Mouse (Mus musculus) heart, embryonic 14.5 days (tissue): ENCODE measurements around the gene Tifab. TPM values are rescaled to one million over a fixed set of nuclear protein-coding genes. Genes with fewer than 3 reads are reported as not detected.
"Not testable (repeated sequence)": the region's sequence is repeated elsewhere in the genome, so short reads cannot be mapped to it uniquely, and the experiment has no call there.

Experiments used
- ATAC-seq: fragments of 200-750 bp; cut with Nextera tagmentation; 2 replicates; pipeline ENCODE4 v1.8.0; 2017; ENCODE audit warnings: low read depth, moderate TSS enrichment; ENCODE audit not compliant: insufficient number of reproducible peaks, insufficient read depth, low FRiP score
- H3K27ac ChIP-seq, 2 experiments: fragments of 200-500 bp in 1 of 2; fragments of 300-500 bp in 1 of 2; sonication (generic) in 1 of 2; replicated peaks in 1 of 2; 2 replicates each; pipeline ENCODE4 v1.5.1; 2012 to 2014; ENCODE audit warnings: low read depth in 2 of 2, low read length in 2 of 2, control low read depth in 1 of 2, mild to moderate bottlenecking in 1 of 2, mixed read lengths in 1 of 2; ENCODE audit not compliant: control insufficient read depth in 1 of 2, insufficient read depth in 1 of 2
- H3K27me3 ChIP-seq: fragments of 300-500 bp; sonication (generic); 2 replicates; pipeline ENCODE4 v1.6.1; 2014; ENCODE audit warnings: mild to moderate bottlenecking, low read length, control low read depth; ENCODE audit not compliant: control insufficient read depth, insufficient read depth
- H3K36me3 ChIP-seq: fragments of 300-500 bp; sonication (generic); 2 replicates; pipeline ENCODE4 v1.6.1; 2014; ENCODE audit warnings: mild to moderate bottlenecking, control low read depth, low read length, mixed read lengths; ENCODE audit not compliant: control insufficient read depth, insufficient read depth
- H3K4me1 ChIP-seq, 2 experiments: fragments of 200-500 bp in 1 of 2; fragments of 300-500 bp in 1 of 2; sonication (generic) in 1 of 2; 2 replicates each; pipeline ENCODE4 v1.6.1; 2012 to 2014; ENCODE audit warnings: low read length in 2 of 2, control low read depth in 1 of 2, mixed read lengths in 1 of 2; ENCODE audit not compliant: control insufficient read depth in 2 of 2, insufficient read depth in 2 of 2
- H3K4me2 ChIP-seq: fragments of 300-500 bp; sonication (generic); 2 replicates; pipeline ENCODE4 v1.6.1; 2014; ENCODE audit warnings: mild to moderate bottlenecking, low read length
- H3K4me3 ChIP-seq, 2 experiments: fragments of 200-500 bp in 1 of 2; fragments of 300-500 bp in 1 of 2; sonication (generic) in 1 of 2; 2 replicates each; pipeline ENCODE4 v1.5.1; 2012 to 2014; ENCODE audit warnings: low read length in 2 of 2, mild to moderate bottlenecking in 2 of 2, control low read depth in 1 of 2, low read depth in 1 of 2, moderate library complexity in 1 of 2; ENCODE audit not compliant: control insufficient read depth in 1 of 2, insufficient read depth in 1 of 2
- H3K9ac ChIP-seq: fragments of 300-500 bp; sonication (generic); 2 replicates; pipeline ENCODE4 v1.6.1; 2014; ENCODE audit warnings: mild to moderate bottlenecking, low read length
- H3K9me3 ChIP-seq: fragments of 300-500 bp; sonication (generic); 2 replicates; pipeline ENCODE4 v1.6.1; 2016; ENCODE audit warnings: low read length, control low read depth; ENCODE audit not compliant: control insufficient read depth
- WGBS: fragments of 180-500 bp; shearing (Covaris S2); extraction: QIAGEN DNeasy Blood & Tissue Kit; methylation state at CpG from one replicate; pipeline ENCODE4 v1.1.7; 2014; 5-methylcytosine and 5-hydroxymethylcytosine counted together
- polyA plus RNA-seq: library from polyadenylated mRNA; unstranded; fragments of >200 nt; fragmentation: Nextera tagmentation; extraction: Ambion mirVana; gene quantifications from 2 replicates; pipeline ENCODE4 v1.2.1, GENCODE M21; 2014

Gene Tifab
- polyA plus RNA-seq, 1 experiment from 2014 or later, result 0.28 TPM

DNA sequence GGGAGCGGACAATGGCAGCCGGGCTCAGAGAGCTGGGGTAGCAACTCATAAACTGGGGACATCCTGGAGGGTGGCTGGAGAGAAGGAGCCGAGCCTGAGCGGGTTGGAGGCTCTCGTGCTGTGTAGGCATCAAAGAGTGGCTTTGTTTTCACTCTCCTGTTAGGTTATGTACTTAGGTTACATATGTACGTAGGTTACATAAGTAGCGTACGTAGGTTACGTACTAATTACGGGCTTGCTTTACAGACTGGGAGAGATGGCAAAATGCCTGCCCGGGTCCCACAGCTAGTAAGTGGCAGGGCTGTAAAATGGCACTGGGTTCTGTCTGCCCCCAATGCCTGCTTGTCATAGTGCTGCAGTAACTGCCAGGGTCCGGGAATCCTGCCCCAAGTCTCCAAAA is 18.3 kb upstream of the Tifab start:
- H3K9ac ChIP-seq, result no peak overlapping the region
- H3K4me2 ChIP-seq, result no peak overlapping the region
- no peak overlapping the region for H3K27ac ChIP-seq
- no peaks in the 10 kb centered on the region for H3K4me1 ChIP-seq
- 75% methylated on average over 12 of the region's 12 CpGs for WGBS
- no peak for ATAC-seq
- H3K27me3 ChIP-seq, result peaks cover 11% of the 10 kb centered on the region; the same call in 1 of the 2 replicates
- H3K36me3 ChIP-seq, result no peaks in the 10 kb centered on the region
- H3K4me3 ChIP-seq, result no peak overlapping the region
- H3K9me3 ChIP-seq, result no peaks in the 10 kb centered on the region

GRCm38 (mm10) chr13:56195824-56196223 is 17.1 kb upstream of the Tifab start:
- H3K4me2 ChIP-seq, H3K9me3 ChIP-seq, H3K36me3 ChIP-seq, H3K4me3 ChIP-seq, H3K4me1 ChIP-seq, H3K27ac ChIP-seq, H3K9ac ChIP-seq, ATAC-seq: not testable (repeated sequence)
- peaks cover 11% of the 10 kb centered on the region; the same call in 1 of the 2 replicates for H3K27me3 ChIP-seq
- WGBS, result 70% methylated on average over 10 of the region's 11 CpGs

- WGBS, result 89% methylated on average over 11 of the region's 11 CpGs
- H3K36me3 ChIP-seq, H3K27me3 ChIP-seq, H3K4me1 ChIP-seq, H3K4me3 ChIP-seq, ATAC-seq, H3K27ac ChIP-seq, H3K4me2 ChIP-seq, H3K9me3 ChIP-seq, H3K9ac ChIP-seq: not testable (repeated sequence)
Observed at GRCm38 (mm10) chr13:56194181-56194580, 15.5 kb upstream of the Tifab start.

DNA sequence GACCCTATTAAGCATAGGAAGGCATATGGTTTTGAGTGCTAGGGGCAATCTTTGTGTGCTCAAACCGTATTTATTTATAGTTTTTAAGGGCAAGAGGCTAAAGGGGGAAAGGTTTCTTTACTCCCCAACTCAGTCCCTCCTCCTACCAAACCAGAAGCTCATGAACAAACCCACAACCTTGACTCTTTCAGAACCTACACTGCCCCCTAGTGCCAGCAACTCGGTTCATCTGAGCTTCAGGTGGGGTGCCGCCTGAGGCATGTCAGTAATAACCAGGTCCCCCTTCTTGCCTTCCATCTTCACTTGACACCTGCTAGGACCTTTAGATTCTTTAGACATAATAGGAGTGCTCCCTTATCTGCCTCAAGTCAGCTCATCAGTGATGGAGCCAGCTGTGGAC is 12.5 kb upstream of the Tifab start:
- 27% methylated on average over 3 of the region's 3 CpGs for WGBS
- Histone ChIP-seq H3K9ac (no peak overlapping the region), H3K9me3 (no peaks in the 10 kb centered on the region), H3K27ac (no peak overlapping the region), H3K4me2 (no peak overlapping the region), H3K36me3 (no peaks in the 10 kb centered on the region), H3K4me3 (no peak overlapping the region), H3K27me3 (no peaks in the 10 kb centered on the region), H3K4me1 (no peaks in the 10 kb centered on the region)
- no peak for ATAC-seq

DNA sequence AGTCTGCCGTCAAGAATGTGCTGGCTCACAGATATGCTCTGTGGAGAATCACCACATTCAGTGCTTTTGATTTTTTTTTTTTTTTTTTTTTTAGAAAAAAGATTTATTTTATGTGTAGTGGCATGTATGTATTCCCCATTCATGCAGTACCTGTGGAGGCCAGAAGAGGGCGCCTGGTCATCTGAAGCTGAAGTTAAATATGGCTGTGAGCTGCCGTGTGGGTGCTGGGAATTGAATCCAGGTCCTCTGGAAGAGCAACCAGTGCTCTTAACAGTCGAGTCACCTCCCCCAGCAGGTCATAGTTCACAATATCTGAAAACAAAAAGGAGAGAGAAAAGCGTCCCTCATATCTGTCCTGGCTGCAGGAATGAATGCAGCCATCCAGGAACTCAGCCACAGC is 11.0 kb upstream of the Tifab start:
- no peak overlapping the region for H3K4me3 ChIP-seq
- H3K27ac ChIP-seq, result no peak overlapping the region
- 73% methylated on average over 5 of the region's 5 CpGs for WGBS
- ATAC-seq, result no peak
- no peaks in the 10 kb centered on the region for H3K9me3 ChIP-seq
- H3K4me2 ChIP-seq, result no peak overlapping the region
- H3K27me3 ChIP-seq, result no peaks in the 10 kb centered on the region
- H3K4me1 ChIP-seq, result no peaks in the 10 kb centered on the region
- no peaks in the 10 kb centered on the region for H3K36me3 ChIP-seq
- H3K9ac ChIP-seq, result no peak overlapping the region

- no peak for ATAC-seq
- no peaks in the 10 kb centered on the region for H3K4me1 ChIP-seq
- H3K4me2 ChIP-seq, result no peak overlapping the region
- H3K27ac ChIP-seq, result no peak overlapping the region
- H3K9me3 ChIP-seq, result no peaks in the 10 kb centered on the region
- no peak overlapping the region for H3K4me3 ChIP-seq
- 77% methylated on average over 5 of the region's 5 CpGs for WGBS
- no peak overlapping the region for H3K9ac ChIP-seq
- no peaks in the 10 kb centered on the region for H3K36me3 ChIP-seq
- no peaks in the 10 kb centered on the region for H3K27me3 ChIP-seq
Observed at GRCm38 (mm10) chr13:56183687-56184086, 5.0 kb upstream of the Tifab start.

DNA sequence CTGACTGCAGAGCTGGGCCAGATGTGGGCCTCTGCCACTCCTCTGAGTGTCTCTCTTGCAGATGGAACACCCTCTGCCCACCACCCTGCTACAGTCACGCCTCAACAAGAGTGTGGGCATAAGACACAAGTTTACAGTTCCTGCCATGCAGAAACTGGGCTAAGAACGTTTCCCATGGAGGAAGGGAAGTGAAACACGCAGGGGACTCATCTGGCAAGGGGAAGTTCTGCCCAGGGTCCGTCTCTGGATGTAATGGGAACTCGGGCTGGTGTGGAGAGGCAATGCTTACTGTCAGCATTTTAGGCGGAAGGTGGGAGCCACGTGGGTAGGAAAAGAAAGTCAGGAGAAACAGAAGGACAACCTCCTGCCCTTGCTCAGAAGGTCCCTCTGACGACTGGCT is 2.7 kb upstream of the Tifab start:
- Histone ChIP-seq H3K27me3 (no peaks in the 10 kb centered on the region), H3K4me2 (no peak overlapping the region), H3K4me1 (no peaks in the 10 kb centered on the region), H3K27ac (no peak overlapping the region), H3K4me3 (no peak overlapping the region), H3K36me3 (no peaks in the 10 kb centered on the region), H3K9ac (no peak overlapping the region), H3K9me3 (no peaks in the 10 kb centered on the region)
- 63% methylated on average over 8 of the region's 8 CpGs for WGBS
- no peak for ATAC-seq

- Histone ChIP-seq H3K36me3 (no peaks in the 10 kb centered on the region), H3K9ac (no peak overlapping the region), H3K27me3 (0 out of 2 replicates have a peak, but pooled peaks cover 4% of the 10 kb centered on the region), H3K27ac (no peak overlapping the region), H3K4me2 (no peak overlapping the region), H3K9me3 (no peaks in the 10 kb centered on the region), H3K4me3 (no peak overlapping the region), H3K4me1 (peaks cover 5 to 6% of the 10 kb centered on the region in 2 experiments; a peak in 2 of 4 replicates)
- 85% methylated on average over 9 of the region's 9 CpGs for WGBS
- ATAC-seq, result no peak
Observed at GRCm38 (mm10) chr13:56176310-56176709, 2.4 kb downstream of the Tifab start.
